Mouse (Mus musculus) erythroblast, adult 5-6 weeks (primary cell): ENCODE results near the gene Pip4p1. TPM values are rescaled to one million over a fixed set of nuclear protein-coding genes. Genes with fewer than 3 reads are reported as not detected.

Source experiments
- ATAC-seq: replicated peaks from 2 replicates; pipeline ENCODE4 v1.8.0; 2016; ENCODE audit warnings: moderate number of reproducible peaks, mild to moderate bottlenecking, moderate TSS enrichment, inconsistent platforms; ENCODE audit not compliant: poor library complexity, low FRiP score, severe bottlenecking
- total RNA-seq, 2 experiments: library from RNA; stranded (forward) in 1 of 2; stranded (reverse) in 1 of 2; fragments of 150-400 nt in 1 of 2; fragments of 200-764, 138-1000 nt in 1 of 2; gene quantifications; 2 replicates each; pipeline versions ENCODE4 v1.2.3 to v1.2.4; 2015 to 2017; ENCODE audit warnings: low replicate concordance in 2 of 2

Gene Pip4p1
- total RNA-seq, 2 experiments from 2014 or later = 21.5 to 22.3 TPM

DNA sequence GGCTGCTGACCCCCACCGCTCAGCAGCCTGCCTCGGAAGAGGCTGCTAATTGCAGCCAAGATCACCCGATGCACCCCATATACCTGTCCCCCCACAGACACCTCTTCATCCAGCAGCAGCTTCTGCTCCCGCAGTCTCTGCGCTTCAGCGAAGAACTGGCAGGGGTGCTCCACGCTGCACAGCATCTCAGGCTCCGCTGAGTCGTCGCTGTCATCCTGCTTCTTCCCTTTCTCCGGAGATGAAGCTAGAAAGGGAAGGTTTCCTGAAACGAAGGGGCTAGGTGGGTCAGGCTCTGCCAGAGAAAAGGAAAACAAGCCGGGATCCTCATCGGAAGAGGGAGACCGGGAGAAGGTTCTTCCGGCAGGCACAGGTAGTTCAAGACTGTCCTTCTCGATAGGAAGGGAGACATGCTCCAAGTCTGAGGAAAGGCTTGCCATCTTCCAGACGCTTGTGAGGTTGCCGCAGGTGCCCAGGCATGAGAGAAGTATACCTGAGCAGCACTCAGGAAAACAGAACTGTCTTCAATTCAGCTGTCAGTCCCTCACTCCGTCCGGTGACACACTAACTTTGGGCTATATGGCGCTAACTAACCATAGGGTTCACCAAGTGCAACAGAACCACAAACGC lies 33.8 kb downstream of the Pip4p1 start:
- ATAC-seq = no peak

DNA sequence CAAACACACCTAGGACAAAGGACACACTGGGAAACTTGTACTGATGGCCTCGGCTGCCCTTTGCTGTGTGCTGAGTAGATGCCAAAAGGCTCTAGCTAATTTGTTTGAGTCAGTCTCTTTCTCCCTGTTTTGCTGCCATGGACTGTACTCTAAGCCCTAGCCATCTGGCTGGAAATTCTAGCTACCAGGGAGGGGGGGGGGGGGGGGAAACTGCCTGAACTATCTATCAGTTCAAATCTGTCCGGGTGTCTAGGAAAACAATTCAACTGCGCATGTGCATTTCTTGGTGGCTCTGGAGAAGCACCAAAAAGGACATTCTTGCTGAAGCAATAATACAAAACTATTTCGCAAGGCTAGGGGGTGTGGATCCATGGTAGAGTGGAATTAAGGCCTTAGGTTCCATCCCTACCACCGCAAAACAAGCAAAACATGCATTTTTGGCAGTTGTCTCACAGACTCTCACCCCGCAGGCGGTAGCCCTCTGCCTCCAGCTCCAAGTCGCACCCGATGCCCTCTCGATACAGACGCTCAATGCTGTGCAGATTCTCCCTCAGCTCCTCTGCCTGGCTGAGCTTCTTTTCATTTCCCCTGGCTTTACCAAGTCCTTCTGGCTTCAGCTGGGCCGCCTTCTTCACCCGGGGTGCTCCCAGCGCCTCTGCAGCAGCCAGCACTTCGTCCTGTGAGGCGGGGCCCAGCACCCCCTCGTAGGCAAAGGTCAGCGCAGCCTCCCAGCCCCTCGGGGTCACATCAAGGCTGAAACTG lies 34.5 kb downstream of the Pip4p1 start:
- ATAC-seq = no peak

DNA sequence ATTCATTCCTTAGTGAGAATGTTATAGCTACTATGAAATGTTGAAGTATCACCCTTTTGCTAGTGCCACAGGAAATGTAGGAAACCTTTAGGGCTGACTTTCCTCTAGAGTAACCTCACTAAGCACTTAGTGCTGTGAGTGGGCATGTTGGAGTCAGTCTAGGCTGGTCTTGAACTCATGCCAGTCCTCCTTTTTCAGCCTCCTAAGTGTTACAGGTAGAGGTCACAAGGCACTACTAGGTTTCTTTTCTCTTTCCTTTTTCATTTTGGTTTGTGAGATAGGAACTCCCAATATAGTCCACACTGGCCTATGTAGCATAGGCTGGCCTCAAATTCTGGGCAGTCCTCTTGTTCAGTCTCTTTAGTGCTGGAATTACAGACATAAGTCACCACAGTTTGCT lies 35.2 kb downstream of the Pip4p1 start:
- ATAC-seq = no peak

DNA sequence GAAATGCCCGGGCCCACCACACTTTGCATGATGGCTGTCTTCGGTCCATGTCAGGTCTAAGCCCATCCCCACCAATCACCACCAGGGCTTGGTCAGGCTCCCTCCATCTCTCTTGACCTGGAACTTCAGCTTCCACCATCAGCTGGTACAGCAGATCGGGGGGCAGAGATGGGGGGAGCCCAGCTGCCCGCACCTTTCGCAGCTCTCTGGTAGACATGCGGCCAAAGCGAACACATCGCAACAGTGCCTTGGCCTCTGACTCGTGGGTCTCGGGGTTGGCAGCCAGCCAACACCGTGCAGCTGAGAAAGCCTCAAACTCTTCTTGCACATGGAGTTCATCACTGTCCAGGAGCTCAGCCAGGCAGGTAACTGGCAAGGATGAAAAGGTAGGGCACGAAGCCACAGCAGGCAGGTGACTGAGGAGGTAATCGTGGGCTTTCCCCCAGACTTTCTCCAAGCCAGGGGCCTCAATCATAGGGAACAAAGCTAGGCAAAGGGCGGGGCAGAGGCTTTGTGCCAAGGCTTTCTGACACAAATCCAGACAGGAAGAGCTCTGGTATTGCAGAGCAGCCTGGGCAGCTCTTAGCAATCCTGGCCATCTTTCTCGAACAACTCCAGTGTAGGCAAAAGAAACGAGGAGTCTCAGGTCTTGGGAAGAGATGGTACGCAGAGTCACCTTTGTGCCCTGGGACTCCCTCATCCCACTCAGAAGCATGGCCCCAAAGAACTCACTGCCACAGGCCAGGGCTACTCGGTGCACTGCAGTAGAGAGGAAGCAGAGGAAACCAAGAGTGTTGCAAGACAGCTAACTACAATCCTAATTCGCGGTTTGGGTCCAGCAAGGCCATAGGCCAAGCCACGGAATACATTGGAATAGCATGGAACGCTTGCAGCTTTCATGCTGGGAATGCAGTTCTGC lies 37.9 kb downstream of the Pip4p1 start:
- ATAC-seq = no peak

DNA sequence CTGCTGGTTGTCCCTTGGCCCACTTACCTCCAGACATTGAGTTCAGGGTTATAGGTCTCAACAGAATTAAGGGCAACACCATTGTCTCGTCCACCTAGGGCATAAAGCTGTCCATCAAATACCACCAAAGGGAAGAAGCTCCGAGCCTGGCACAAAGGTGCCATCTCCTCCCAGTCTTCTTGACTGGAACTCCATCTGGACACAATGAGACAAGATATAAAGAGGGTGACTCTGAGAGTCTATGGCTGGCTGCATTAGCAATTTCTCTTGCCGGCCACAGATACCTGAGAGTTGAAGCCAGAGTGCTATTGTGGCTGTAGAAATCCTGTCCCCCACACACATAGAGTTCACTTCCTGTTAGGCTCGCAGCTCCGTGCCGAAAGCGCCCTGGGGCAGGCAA lies 38.6 kb downstream of the Pip4p1 start:
- no peak for ATAC-seq

DNA sequence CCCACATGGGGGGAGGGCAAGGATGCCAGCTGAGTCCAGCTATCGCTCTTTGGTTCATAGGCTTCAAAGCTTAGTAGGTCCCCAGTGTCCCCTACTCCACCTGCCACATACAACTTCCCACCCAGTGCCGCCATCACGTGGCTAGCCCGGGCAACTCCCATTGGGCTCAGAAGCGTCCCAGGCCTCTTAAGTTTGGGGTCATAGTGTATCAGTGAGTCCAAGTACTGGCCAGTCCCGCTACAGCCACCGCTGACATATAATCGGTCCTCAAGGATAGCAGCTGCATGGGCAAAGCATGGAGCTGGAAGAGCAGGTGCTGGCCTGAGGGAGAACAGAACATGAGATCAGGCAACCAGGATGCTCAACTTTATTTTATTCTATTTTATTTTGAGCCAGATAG lies 39.0 kb downstream of the Pip4p1 start:
- no peak for ATAC-seq

DNA sequence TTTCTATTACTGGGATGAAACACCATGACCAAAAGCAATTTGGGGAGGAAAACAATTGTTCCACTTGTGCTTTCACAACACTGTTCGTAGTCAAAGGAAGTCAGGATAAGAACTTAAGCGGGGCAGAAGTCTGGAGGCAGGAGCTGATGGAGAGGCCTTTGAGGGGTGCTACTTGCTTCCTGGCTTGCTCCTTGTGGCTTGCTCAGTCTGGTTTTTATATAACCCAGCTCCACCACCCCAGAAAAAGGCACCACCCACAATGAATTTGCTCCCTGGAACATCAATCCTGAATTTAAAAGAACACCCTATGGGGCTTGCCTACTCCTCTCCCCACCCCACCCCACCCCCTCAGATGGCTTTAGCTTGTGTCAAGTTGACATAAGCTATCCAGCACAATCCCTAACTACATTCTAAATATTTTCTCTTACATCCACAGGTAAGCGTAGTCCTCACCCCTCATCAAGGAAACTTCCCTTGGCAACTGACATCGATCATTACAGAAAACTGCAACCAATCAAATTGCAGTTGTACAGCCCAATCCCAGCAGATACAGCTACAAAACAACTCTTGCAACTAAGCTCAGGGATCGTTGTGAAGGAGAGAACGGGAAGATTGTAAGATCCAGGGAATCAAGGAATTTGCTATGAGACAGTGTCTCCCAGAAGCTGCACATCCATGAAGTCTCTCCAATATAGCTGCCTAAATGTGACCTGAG lies 54.3 kb downstream of the Pip4p1 start:
- ATAC-seq = no peak

Other genes with a start within 250 kb of the Pip4p1 start
- gene Olfr747, start 237.7 kb downstream of the Pip4p1 start, total RNA-seq (2015; ENCODE audit: low replicate concordance) = not detected in 2 replicates
- not detected in 2 replicates for gene Olfr747, start 237.7 kb downstream of the Pip4p1 start, total RNA-seq (2017; ENCODE audit: low replicate concordance)
- gene Olfr748, start 223.5 kb downstream of the Pip4p1 start, total RNA-seq (2015; ENCODE audit: low replicate concordance) = not detected in 2 replicates
- gene Olfr748, start 223.5 kb downstream of the Pip4p1 start, total RNA-seq (2017; ENCODE audit: low replicate concordance) = not detected in 2 replicates
- not detected in 2 replicates for gene Olfr749, start 185.8 kb downstream of the Pip4p1 start, total RNA-seq (2015; ENCODE audit: low replicate concordance)
- gene Olfr749, start 185.8 kb downstream of the Pip4p1 start, total RNA-seq (2017; ENCODE audit: low replicate concordance) = not detected in 2 replicates
- gene Ttc5, start 145.3 kb downstream of the Pip4p1 start, total RNA-seq (2015; ENCODE audit: low replicate concordance) = 1.2 and 7.7 TPM in 2 replicates
- gene Ttc5, start 145.3 kb downstream of the Pip4p1 start, total RNA-seq (2017; ENCODE audit: low replicate concordance) = 9.8 and 11.8 TPM in 2 replicates
- not detected in 2 replicates for gene Ccnb1ip1, start 123.1 kb downstream of the Pip4p1 start, total RNA-seq (2015; ENCODE audit: low replicate concordance)
- not detected in 2 replicates for gene Ccnb1ip1, start 123.1 kb downstream of the Pip4p1 start, total RNA-seq (2017; ENCODE audit: low replicate concordance)
- 15.8 and 18.2 TPM in 2 replicates for gene Parp2, start 123.0 kb downstream of the Pip4p1 start, total RNA-seq (2015; ENCODE audit: low replicate concordance)
- gene Parp2, start 123.0 kb downstream of the Pip4p1 start, total RNA-seq (2017; ENCODE audit: low replicate concordance) = 32.1 and 44.7 TPM in 2 replicates
- gene Tep1, start 60.3 kb downstream of the Pip4p1 start, total RNA-seq (2015; ENCODE audit: low replicate concordance) = 9.0 and 13.4 TPM in 2 replicates
- 5.3 and 18.3 TPM in 2 replicates for gene Tep1, start 60.3 kb downstream of the Pip4p1 start, total RNA-seq (2017; ENCODE audit: low replicate concordance)
- gene Klhl33, start 33.3 kb downstream of the Pip4p1 start, total RNA-seq (2015; ENCODE audit: low replicate concordance) = not detected in 2 replicates
- 0.14 TPM in 1 of 2 replicates, not detected in the other for gene Klhl33, start 33.3 kb downstream of the Pip4p1 start, total RNA-seq (2017; ENCODE audit: low replicate concordance)
- 6.5 and 19.2 TPM in 2 replicates for gene Osgep, start 6.0 kb downstream of the Pip4p1 start, total RNA-seq (2015; ENCODE audit: low replicate concordance)
- gene Osgep, start 6.0 kb downstream of the Pip4p1 start, total RNA-seq (2017; ENCODE audit: low replicate concordance) = 13.0 and 13.4 TPM in 2 replicates
- 21.9 and 26.3 TPM in 2 replicates for gene Apex1, start 5.9 kb downstream of the Pip4p1 start, total RNA-seq (2015; ENCODE audit: low replicate concordance)
- 12.3 and 13.4 TPM in 2 replicates for gene Apex1, start 5.9 kb downstream of the Pip4p1 start, total RNA-seq (2017; ENCODE audit: low replicate concordance)
- gene Pnp, start 226 bp upstream of the Pip4p1 start, total RNA-seq (2015; ENCODE audit: low replicate concordance) = 357 and 415 TPM in 2 replicates
- gene Pnp, start 226 bp upstream of the Pip4p1 start, total RNA-seq (2017; ENCODE audit: low replicate concordance) = 529 and 542 TPM in 2 replicates
- gene Gm49342, start 13.7 kb upstream of the Pip4p1 start, total RNA-seq (2015; ENCODE audit: low replicate concordance) = not detected in 2 replicates
- not detected in 2 replicates for gene Gm49342, start 13.7 kb upstream of the Pip4p1 start, total RNA-seq (2017; ENCODE audit: low replicate concordance)
- gene Pnp2, start 25.1 kb upstream of the Pip4p1 start, total RNA-seq (2015; ENCODE audit: low replicate concordance) = 161 and 174 TPM in 2 replicates
- gene Pnp2, start 25.1 kb upstream of the Pip4p1 start, total RNA-seq (2017; ENCODE audit: low replicate concordance) = 56.1 and 122 TPM in 2 replicates
- gene Rnase10, start 76.9 kb upstream of the Pip4p1 start, total RNA-seq (2015; ENCODE audit: low replicate concordance) = 1.3 TPM in 1 of 2 replicates, not detected in the other
- 0.85 TPM in 1 of 2 replicates, not detected in the other for gene Rnase10, start 76.9 kb upstream of the Pip4p1 start, total RNA-seq (2017; ENCODE audit: low replicate concordance)
- not detected in 2 replicates for gene Rnase9, start 111.0 kb upstream of the Pip4p1 start, total RNA-seq (2015; ENCODE audit: low replicate concordance)
- not detected in 2 replicates for gene Rnase9, start 111.0 kb upstream of the Pip4p1 start, total RNA-seq (2017; ENCODE audit: low replicate concordance)
- not detected in 2 replicates for gene Rnase11, start 119.3 kb upstream of the Pip4p1 start, total RNA-seq (2015; ENCODE audit: low replicate concordance)
- gene Rnase11, start 119.3 kb upstream of the Pip4p1 start, total RNA-seq (2017; ENCODE audit: low replicate concordance) = not detected in 2 replicates
- gene Rnase12, start 126.8 kb upstream of the Pip4p1 start, total RNA-seq (2015; ENCODE audit: low replicate concordance) = 5.4 TPM in 1 of 2 replicates, not detected in the other
- 3.1 TPM in 1 of 2 replicates, not detected in the other for gene Rnase12, start 126.8 kb upstream of the Pip4p1 start, total RNA-seq (2017; ENCODE audit: low replicate concordance)
- not detected in 2 replicates for gene Olfr750, start 143.6 kb upstream of the Pip4p1 start, total RNA-seq (2015; ENCODE audit: low replicate concordance)
- gene Olfr750, start 143.6 kb upstream of the Pip4p1 start, total RNA-seq (2017; ENCODE audit: low replicate concordance) = not detected in 2 replicates
- gene Rnase4, start 160.2 kb upstream of the Pip4p1 start, total RNA-seq (2015; ENCODE audit: low replicate concordance) = 7.5 and 20.6 TPM in 2 replicates
- 5.6 and 7.5 TPM in 2 replicates for gene Rnase4, start 160.2 kb upstream of the Pip4p1 start, total RNA-seq (2017; ENCODE audit: low replicate concordance)
- gene Ang, start 160.3 kb upstream of the Pip4p1 start, total RNA-seq (2015; ENCODE audit: low replicate concordance) = 1.9 TPM in 1 of 2 replicates, not detected in the other
- gene Ang, start 160.3 kb upstream of the Pip4p1 start, total RNA-seq (2017; ENCODE audit: low replicate concordance) = 1.3 TPM in 1 of 2 replicates, not detected in the other
- gene Eddm3b, start 183.6 kb upstream of the Pip4p1 start, total RNA-seq (2015; ENCODE audit: low replicate concordance) = not detected in 2 replicates
- gene Eddm3b, start 183.6 kb upstream of the Pip4p1 start, total RNA-seq (2017; ENCODE audit: low replicate concordance) = not detected in 2 replicates
- gene Rnase6, start 193.1 kb upstream of the Pip4p1 start, total RNA-seq (2015; ENCODE audit: low replicate concordance) = 8.1 and 47.2 TPM in 2 replicates
- gene Rnase6, start 193.1 kb upstream of the Pip4p1 start, total RNA-seq (2017; ENCODE audit: low replicate concordance) = 9.5 and 15.7 TPM in 2 replicates
- gene Rnase1, start 215.9 kb upstream of the Pip4p1 start, total RNA-seq (2015; ENCODE audit: low replicate concordance) = 2.1 TPM in 1 of 2 replicates, not detected in the other
- not detected in 2 replicates for gene Rnase1, start 215.9 kb upstream of the Pip4p1 start, total RNA-seq (2017; ENCODE audit: low replicate concordance)
- gene Rnase2b, start 231.4 kb upstream of the Pip4p1 start, total RNA-seq (2015; ENCODE audit: low replicate concordance) = not detected in 2 replicates
- gene Rnase2b, start 231.4 kb upstream of the Pip4p1 start, total RNA-seq (2017; ENCODE audit: low replicate concordance) = 1.3 TPM in 1 of 2 replicates, not detected in the other